Mouse (Mus musculus) testis, adult 2 months (tissue): ENCODE measurements at regions not wholly inside any gene's neighbourhood (a gene's known extent, or its start where the extent isn't known, plus 50 kb on each side); places are given as distances from the start of the nearest gene placed in this dataset.

Source experiments
- CTCF ChIP-seq: fragments of 200-500 bp; IDR thresholded peaks from 2 replicates; pipeline ENCODE4 v1.5.1; 2012; ENCODE audit warnings: low read depth, mild to moderate bottlenecking, inconsistent platforms, low read length, moderate library complexity; ENCODE audit not compliant: control insufficient read depth, insufficient read depth, insufficient replicate concordance
- POLR2A ChIP-seq: fragments of 200-500 bp; IDR thresholded peaks from 2 replicates; pipeline ENCODE4 v1.6.1; 2012; ENCODE audit warnings: low read depth, mild to moderate bottlenecking, inconsistent platforms, low read length, moderate library complexity; ENCODE audit not compliant: control insufficient read depth

DNA sequence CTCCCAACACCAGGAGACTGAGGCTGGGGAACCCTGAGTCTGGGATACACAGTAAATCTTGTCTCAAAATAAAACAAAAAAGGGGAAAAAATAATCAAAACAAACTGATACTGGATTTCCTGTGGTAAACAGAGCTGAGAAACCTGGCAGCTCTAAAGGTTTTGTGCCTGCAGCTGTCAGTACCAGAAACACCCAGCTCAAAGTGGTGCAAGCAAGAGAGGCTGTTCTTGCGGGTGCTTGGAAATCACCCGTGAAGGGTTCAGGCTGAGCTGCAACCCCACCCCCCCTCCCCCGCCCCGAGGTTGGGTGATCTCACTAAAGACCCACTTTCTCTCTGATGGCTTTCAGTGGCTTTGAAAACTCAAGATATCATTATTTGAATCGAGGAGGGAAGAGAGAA is 90.1 kb upstream of the Sall1 start:
- TF ChIP-seq POLR2A (no peak), CTCF (no peak)
